Mouse (Mus musculus): ENCODE results near the gene Snf8.

GRCm38 (mm10) chr11:96034116-96034515 is 569 bp upstream of the Snf8 start:
- no peak for TF ChIP-seq CTCF (IDR thresholded peaks at IDR 0.05; ENCODE audit: control insufficient read depth, insufficient read depth, insufficient read length)
- no peak for TF ChIP-seq CEBPB (IDR thresholded peaks at IDR 0.05; ENCODE audit: low read depth)
- TF ChIP-seq MAX (IDR thresholded peaks at IDR 0.05): no peak
- TF ChIP-seq USF1 (IDR thresholded peaks at IDR 0.05; ENCODE audit: low read depth): no peak
- TF ChIP-seq FOSL1 (IDR thresholded peaks at IDR 0.05; ENCODE audit: insufficient read depth, low read length, poor library complexity, severe bottlenecking): no peak
- TF ChIP-seq MYOG (IDR thresholded peaks at IDR 0.05; ENCODE audit: control insufficient read depth, extremely low read depth, insufficient read length): no peak
- no peak for TF ChIP-seq MYOD1 (IDR thresholded peaks at IDR 0.05; ENCODE audit: control insufficient read depth, insufficient read length, low read depth)

Measured in C2C12 (cell line).